Mouse (Mus musculus) cerebellum, postnatal 36 days (tissue): ENCODE results near the gene Pcnx2.

Source experiments
- DNase-seq, 2 experiments: peaks; one replicate each; pipeline ENCODE4 v3.0.0; 2021 to 2022; ENCODE audit warnings: mixed read lengths in 2 of 2

The Pcnx2 gene

GRCm38 (mm10) chr8:125747390-125747789, 150.7 kb downstream of the Pcnx2 start:
- DNase-seq: no peak

GRCm38 (mm10) chr8:125744914-125745576, 153.1 kb downstream of the Pcnx2 start:
- DNase-seq: no peak

- DNase-seq: no peak
Measured at GRCm38 (mm10) chr8:125742406-125742805, 155.7 kb downstream of the Pcnx2 start.

- no peak for DNase-seq
Measured at GRCm38 (mm10) chr8:125741855-125742254, 156.3 kb downstream of the Pcnx2 start.

GRCm38 (mm10) chr8:125741377-125741776, 156.7 kb downstream of the Pcnx2 start:
- DNase-seq: no peak

- DNase-seq: no peak
Measured at GRCm38 (mm10) chr8:125740655-125741054, 157.5 kb downstream of the Pcnx2 start.

GRCm38 (mm10) chr8:125738956-125739355, 159.2 kb downstream of the Pcnx2 start:
- DNase-seq: no peak

GRCm38 (mm10) chr8:125733964-125734956, 163.9 kb downstream of the Pcnx2 start:
- DNase-seq: peak; percentile 88 to 93

- DNase-seq: no peak
Measured at GRCm38 (mm10) chr8:125729746-125730145, 168.4 kb downstream of the Pcnx2 start, which contains the start of gene Ntpcr. TSS of gene Ntpcr (plus strand) at chr8:125729963.

- DNase-seq: no peak
Measured at GRCm38 (mm10) chr8:125727797-125728196, 170.3 kb downstream of the Pcnx2 start.

- no peak for DNase-seq
Measured at GRCm38 (mm10) chr8:125726986-125727385, 171.1 kb downstream of the Pcnx2 start.

- DNase-seq: no peak
Measured at GRCm38 (mm10) chr8:125726143-125726542, 172.0 kb downstream of the Pcnx2 start.

- DNase-seq: no peak
Measured at GRCm38 (mm10) chr8:125725037-125725820, 172.9 kb downstream of the Pcnx2 start.

- no peak for DNase-seq
Measured at GRCm38 (mm10) chr8:125723437-125723836, 174.7 kb downstream of the Pcnx2 start.

GRCm38 (mm10) chr8:125722675-125723074, 175.4 kb downstream of the Pcnx2 start:
- DNase-seq: no peak

GRCm38 (mm10) chr8:125718914-125719313, 179.2 kb downstream of the Pcnx2 start:
- DNase-seq: no peak

GRCm38 (mm10) chr8:125716613-125717012, 181.5 kb downstream of the Pcnx2 start:
- DNase-seq: no peak

GRCm38 (mm10) chr8:125716211-125716610, 181.9 kb downstream of the Pcnx2 start:
- no peak for DNase-seq

- no peak for DNase-seq
Measured at GRCm38 (mm10) chr8:125711514-125711913, 186.6 kb downstream of the Pcnx2 start.

GRCm38 (mm10) chr8:125709171-125709570, 188.9 kb downstream of the Pcnx2 start:
- DNase-seq: no peak

GRCm38 (mm10) chr8:125705816-125706215, 192.3 kb downstream of the Pcnx2 start:
- DNase-seq: no peak

GRCm38 (mm10) chr8:125704434-125704833, 193.7 kb downstream of the Pcnx2 start:
- no peak for DNase-seq
